Comparison of ENCODE assay signal across 8 mouse cellular contexts in the genomic region with DNA sequence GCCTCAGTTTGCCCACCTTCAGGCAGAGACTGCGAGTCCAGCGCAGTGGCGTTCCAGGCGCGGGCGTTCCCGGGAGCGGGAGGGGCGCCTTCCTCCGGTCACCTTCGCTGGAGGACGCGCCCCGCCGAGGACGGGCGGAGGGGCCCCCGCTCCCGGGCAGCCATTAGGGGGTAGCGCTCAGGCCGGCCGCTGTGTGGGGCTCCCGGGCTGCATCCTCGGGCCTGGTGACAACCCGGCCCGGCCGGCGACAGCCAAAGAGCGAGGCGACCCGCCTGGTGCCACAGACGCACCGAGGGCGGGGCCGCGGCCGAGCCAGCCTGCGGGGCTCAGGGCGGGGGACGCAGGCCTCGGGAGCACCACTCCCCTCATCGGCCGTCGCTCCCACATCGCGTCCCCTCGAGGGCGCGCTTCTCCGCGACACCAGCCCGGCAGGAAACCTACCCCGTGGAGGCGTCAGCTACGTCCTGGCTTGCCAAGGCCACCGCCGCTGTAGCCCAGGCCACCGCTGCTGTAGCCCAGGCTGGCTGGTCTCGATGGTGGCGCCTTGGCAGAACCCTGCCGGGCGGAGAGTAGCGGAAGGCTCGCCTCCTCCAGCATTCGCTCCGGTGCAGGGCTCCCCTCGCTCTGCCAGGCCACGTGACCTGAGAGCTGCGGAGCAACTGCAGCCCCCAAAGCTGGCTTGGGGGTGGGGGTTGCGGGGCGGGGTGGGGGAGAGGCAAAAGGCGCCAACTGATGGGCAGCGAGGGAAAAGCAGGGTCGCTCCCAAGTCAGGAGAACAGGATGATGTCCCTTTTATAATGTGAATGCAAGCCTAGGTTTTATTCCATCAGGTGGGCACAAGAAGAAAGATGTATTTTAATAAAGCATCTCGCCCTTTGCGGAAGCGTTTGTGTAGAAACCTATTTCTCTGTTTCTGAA. TPM values are rescaled to one million over a fixed set of nuclear protein-coding genes. Genes with fewer than 3 reads are reported as not detected.
DNase-seq lines count a peak whose midpoint lies in the region; ATAC-seq lines count a peak whose summit lies in the region.

A gene (minus strand): TSS at position 694 of the 918 bp plus-strand sequence.

- H3K4me1 ChIP-seq in forebrain, embryonic 15.5 days = peaks cover 10% of the 10 kb centered on the region
- peaks cover 19% of the 10 kb centered on the region for H3K4me1 ChIP-seq in liver, embryonic 15.5 days (replicated peaks)
- peaks cover 3% of the 10 kb centered on the region; the same call in 1 of the 2 replicates for H3K4me1 ChIP-seq in neural tube, embryonic 14.5 days (ENCODE audit: control insufficient read depth, insufficient read depth, low read length)

- peak within 1 kb of the TSS; percentile 74 for H3K9ac ChIP-seq in forebrain, embryonic 15.5 days (replicated peaks)
- H3K9ac ChIP-seq in liver, embryonic 15.5 days = peak within 1 kb of the TSS; percentile 66
- peak within 1 kb of the TSS; percentile 90 for H3K9ac ChIP-seq in neural tube, embryonic 14.5 days (replicated peaks; ENCODE audit: low read depth, low read length)

- DNase-seq in MN1 (ENCODE audit: low spot score) = peak; percentile 86
- DNase-seq in cerebellum, adult 18-20 months = peak; percentile 80 to 88
- DNase-seq in heart, postnatal 10 days = peak; percentile 84 to 86
- peak; percentile 73 to 84 for DNase-seq in kidney, postnatal 4 days
- peak; percentile 69 for DNase-seq in testis, postnatal 14 days (ENCODE audit: low spot score)

- H3K4me3 ChIP-seq in forebrain, embryonic 15.5 days = peak within 1 kb of the TSS; percentile 86
- peak within 1 kb of the TSS; percentile 77 for H3K4me3 ChIP-seq in liver, embryonic 15.5 days (replicated peaks)
- H3K4me3 ChIP-seq in neural tube, embryonic 14.5 days (ENCODE audit: low read depth, low read length) = peak within 1 kb of the TSS; percentile 74

- no peaks in the 10 kb centered on the region for H3K27me3 ChIP-seq in forebrain, embryonic 15.5 days
- H3K27me3 ChIP-seq in liver, embryonic 15.5 days = peaks cover 6% of the 10 kb centered on the region; the same call in 1 of the 2 replicates
- H3K27me3 ChIP-seq in neural tube, embryonic 14.5 days (ENCODE audit: control insufficient read depth, insufficient read depth, low read length) = no peaks in the 10 kb centered on the region; the same call in 1 of the 2 replicates

- intact Hi-C loops in heart, postnatal 10 days (cut with DNase I) = loop anchor here (2.0 kb wide), 2 partner anchors 31 to 73 kb away; no protein-coding TSS in a partner anchor

- no peaks in the 10 kb centered on the region for H3K36me3 ChIP-seq in forebrain, embryonic 15.5 days
- no peaks in the 10 kb centered on the region for H3K36me3 ChIP-seq in liver, embryonic 15.5 days (replicated peaks)
- H3K36me3 ChIP-seq in neural tube, embryonic 14.5 days (ENCODE audit: control insufficient read depth, insufficient read depth, low read length) = no peaks in the 10 kb centered on the region

- H3K4me2 ChIP-seq in forebrain, embryonic 15.5 days (replicated peaks) = peak within 1 kb of the TSS; percentile 89
- peak within 1 kb of the TSS; percentile 88 for H3K4me2 ChIP-seq in liver, embryonic 15.5 days
- H3K4me2 ChIP-seq in neural tube, embryonic 14.5 days (ENCODE audit: low read depth, low read length) = peak within 1 kb of the TSS; percentile 72

- peak within 1 kb of the TSS; percentile 83 for H3K27ac ChIP-seq in forebrain, embryonic 15.5 days (replicated peaks)
- H3K27ac ChIP-seq in liver, embryonic 15.5 days (replicated peaks) = peak within 1 kb of the TSS; percentile 55
- peak within 1 kb of the TSS; percentile 95 for H3K27ac ChIP-seq in neural tube, embryonic 14.5 days (ENCODE audit: low read depth, low read length)

- H3K9me3 ChIP-seq in forebrain, embryonic 15.5 days = no peaks in the 10 kb centered on the region
- H3K9me3 ChIP-seq in liver, embryonic 15.5 days (replicated peaks) = no peaks in the 10 kb centered on the region
- H3K9me3 ChIP-seq in neural tube, embryonic 14.5 days (ENCODE audit: control insufficient read depth, low read length) = no peaks in the 10 kb centered on the region

- peak; percentile 96 for ATAC-seq in forebrain, embryonic 15.5 days (replicated peaks)
- ATAC-seq in liver, embryonic 15.5 days (ENCODE audit: insufficient read depth) = peak; percentile 90
- ATAC-seq in neural tube, embryonic 14.5 days (ENCODE audit: low read depth) = peak; percentile 95

- under 1% methylated on average over 77 of the region's 77 CpGs for WGBS in forebrain, embryonic 15.5 days
- under 1% methylated on average over 74 of the region's 77 CpGs for WGBS in liver, embryonic 15.5 days (ENCODE audit: insufficient replicate concordance)
- WGBS in neural tube, embryonic 14.5 days = under 1% methylated on average over 69 of the region's 77 CpGs

RNA-seq across cellular contexts. Expression of the gene that starts here (rescaled TPM):
- 49.9 and 55.8 TPM in 2 replicates for polyA plus RNA-seq in forebrain, embryonic 15.5 days (2015; fragmentation: Nextera tagmentation; extraction: Ambion mirVana)
- 10 to 100 TPM; 42.0 to 47.4 TPM for total RNA-seq in heart, postnatal 10 days (2021)
- 6.7 and 7.2 TPM in 2 replicates for polyA plus RNA-seq in liver, embryonic 15.5 days (2015; fragmentation: Nextera tagmentation; extraction: Ambion mirVana)
- 111 and 138 TPM in 2 replicates for polyA plus RNA-seq in neural tube, embryonic 14.5 days (2014; fragmentation: Nextera tagmentation; extraction: Ambion mirVana)

Comparison
In these comparisons a context has a peak if more than half of its experiments do, and no peak if none do; other contexts are left out.
1. Peak in every context shown above with its lines: DNase-seq, ATAC-seq, H3K4me3 ChIP-seq and H3K27ac ChIP-seq.